Mouse (Mus musculus) heart, embryonic 12.5 days (tissue): Measurements from ENCODE around the gene Lrrc8a. TPM values are rescaled to one million over a fixed set of nuclear protein-coding genes. Genes with fewer than 3 reads are reported as not detected.

Experiments
- ATAC-seq: fragments of 200-750 bp; cut with Nextera tagmentation; 2 replicates; pipeline ENCODE4 v1.8.0; 2017; ENCODE audit warnings: moderate TSS enrichment, moderate library complexity; ENCODE audit not compliant: insufficient number of reproducible peaks, low FRiP score
- H3K27ac ChIP-seq: fragments of 300-500 bp; sonication (generic); 2 replicates; pipeline ENCODE4 v1.5.1; 2016; ENCODE audit warnings: mild to moderate bottlenecking, moderate library complexity; ENCODE audit not compliant: poor library complexity, severe bottlenecking
- H3K27me3 ChIP-seq: fragments of 300-500 bp; sonication (generic); replicated peaks from 2 replicates; pipeline ENCODE4 v1.6.1; 2016; ENCODE audit warnings: mild to moderate bottlenecking, moderate library complexity
- H3K36me3 ChIP-seq: fragments of 300-500 bp; sonication (generic); 2 replicates; pipeline ENCODE4 v1.6.1; 2016; ENCODE audit warnings: mild to moderate bottlenecking, moderate library complexity
- H3K4me1 ChIP-seq: fragments of 300-500 bp; sonication (generic); replicated peaks from 2 replicates; pipeline ENCODE4 v1.6.1; 2016; ENCODE audit warnings: mild to moderate bottlenecking
- H3K4me2 ChIP-seq: fragments of 300-500 bp; sonication (generic); 2 replicates; pipeline ENCODE4 v1.6.1; 2016; ENCODE audit warnings: mild to moderate bottlenecking, moderate library complexity
- H3K4me3 ChIP-seq: fragments of 300-500 bp; sonication (generic); 2 replicates; pipeline ENCODE4 v1.5.1; 2016; ENCODE audit warnings: mild to moderate bottlenecking
- H3K9ac ChIP-seq: fragments of 300-500 bp; sonication (generic); 2 replicates; pipeline ENCODE4 v1.6.1; 2016; ENCODE audit warnings: mild to moderate bottlenecking, moderate library complexity
- H3K9me3 ChIP-seq: fragments of 300-500 bp; sonication (generic); replicated peaks from 2 replicates; pipeline ENCODE4 v1.6.1; 2016; ENCODE audit warnings: mild to moderate bottlenecking, moderate library complexity
- WGBS: fragments of 180-500 bp; shearing (Covaris S2); methylation state at CpG from one replicate; pipeline ENCODE4 v1.1.7; 2016; 5-methylcytosine and 5-hydroxymethylcytosine counted together
- polyA plus RNA-seq: library from polyadenylated mRNA; unstranded; fragments of >200 nt; fragmentation: Nextera tagmentation; extraction: Ambion mirVana; gene quantifications from 2 replicates; pipeline ENCODE4 v1.2.1, GENCODE M21; 2016

The Lrrc8a gene
- polyA plus RNA-seq, 1 experiment from 2014 or later, result 37.7 TPM

- WGBS, result 63% methylated on average over 2 of the region's 2 CpGs
- Histone ChIP-seq H3K4me1 (peaks cover 57% of the 10 kb centered on the region), H3K27ac (peak within 1 kb of the TSS; percentile 90), H3K4me3 (peak within 1 kb of the TSS; percentile 92), H3K4me2 (peak within 1 kb of the TSS; percentile 89), H3K36me3 (peaks cover 49% of the 10 kb centered on the region), H3K9me3 (no peaks in the 10 kb centered on the region), H3K27me3 (no peaks in the 10 kb centered on the region), H3K9ac (peak within 1 kb of the TSS; percentile 97)
- ATAC-seq, result no peak
Observed at GRCm38 (mm10) chr2:30240267-30240666, 2.8 kb downstream of the Lrrc8a start, which contains the start of gene Gm28035. Gene Gm28035 (plus strand): TSS chr2:30240567.

GRCm38 (mm10) chr2:30242509-30242908 lies 5.0 kb downstream of the Lrrc8a start:
- Histone ChIP-seq H3K36me3 (peaks cover 62% of the 10 kb centered on the region), H3K4me2 (no peak overlapping the region), H3K4me3 (no peak overlapping the region), H3K9ac (peak overlapping the region; percentile 46; the same call in 1 of the 2 replicates), H3K9me3 (no peaks in the 10 kb centered on the region), H3K27ac (peak overlapping the region; percentile 79), H3K27me3 (no peaks in the 10 kb centered on the region), H3K4me1 (peaks cover 55% of the 10 kb centered on the region)
- ATAC-seq, result no peak
- WGBS, result 43% methylated on average over 4 of the region's 4 CpGs

- Histone ChIP-seq H3K36me3 (peaks cover 70% of the 10 kb centered on the region), H3K9ac (no peak overlapping the region), H3K4me1 (peaks cover 57% of the 10 kb centered on the region), H3K9me3 (no peaks in the 10 kb centered on the region), H3K27me3 (no peaks in the 10 kb centered on the region), H3K4me3 (no peak overlapping the region), H3K4me2 (no peak overlapping the region), H3K27ac (peak overlapping the region; percentile 79; the same call in 1 of the 2 replicates)
- WGBS, result 95% methylated on average over 4 of the region's 4 CpGs
- no peak for ATAC-seq
Observed at GRCm38 (mm10) chr2:30243391-30243790, 5.9 kb downstream of the Lrrc8a start.

GRCm38 (mm10) chr2:30244595-30245178 lies 7.2 kb downstream of the Lrrc8a start:
- Histone ChIP-seq H3K4me2 (no peak overlapping the region), H3K27ac (no peak overlapping the region), H3K36me3 (peaks cover 83% of the 10 kb centered on the region), H3K4me3 (no peak overlapping the region), H3K9ac (0 out of 2 replicates have a peak overlapping the region, but pooled peaks have one; percentile 11), H3K4me1 (peaks cover 44% of the 10 kb centered on the region), H3K27me3 (no peaks in the 10 kb centered on the region), H3K9me3 (no peaks in the 10 kb centered on the region)
- WGBS, result 74% methylated on average over 7 of the region's 7 CpGs
- no peak for ATAC-seq

GRCm38 (mm10) chr2:30247036-30247435 lies 9.5 kb downstream of the Lrrc8a start:
- 89% methylated on average over 5 of the region's 5 CpGs for WGBS
- peaks cover 78% of the 10 kb centered on the region for H3K36me3 ChIP-seq
- H3K9ac ChIP-seq, result 0 out of 2 replicates have a peak overlapping the region, but pooled peaks have one; percentile 9

GRCm38 (mm10) chr2:30247681-30248080 lies 10.2 kb downstream of the Lrrc8a start:
- H3K4me3 ChIP-seq, result no peak overlapping the region
- H3K9ac ChIP-seq, result 0 out of 2 replicates have a peak overlapping the region, but pooled peaks have one; percentile 16
- no peak overlapping the region for H3K27ac ChIP-seq
- H3K4me2 ChIP-seq, result no peak overlapping the region
- peaks cover 74% of the 10 kb centered on the region for H3K36me3 ChIP-seq
- peaks cover 37% of the 10 kb centered on the region for H3K4me1 ChIP-seq
- H3K27me3 ChIP-seq, result no peaks in the 10 kb centered on the region
- 79% methylated on average over 4 of the region's 4 CpGs for WGBS
- H3K9me3 ChIP-seq, result no peaks in the 10 kb centered on the region
- no peak for ATAC-seq

More at GRCm38 (mm10) chr2:30247036-30247435, 9.5 kb downstream of the Lrrc8a start:
- Histone ChIP-seq H3K4me2 (no peak overlapping the region), H3K4me1 (peaks cover 37% of the 10 kb centered on the region), H3K9me3 (no peaks in the 10 kb centered on the region), H3K27ac (no peak overlapping the region), H3K27me3 (no peaks in the 10 kb centered on the region), H3K4me3 (no peak overlapping the region)
- ATAC-seq, result no peak

GRCm38 (mm10) chr2:30249182-30249581 lies 11.7 kb downstream of the Lrrc8a start:
- Histone ChIP-seq H3K27ac (no peak overlapping the region), H3K4me1 (peaks cover 34% of the 10 kb centered on the region), H3K27me3 (no peaks in the 10 kb centered on the region), H3K4me2 (no peak overlapping the region), H3K9ac (no peak overlapping the region), H3K4me3 (no peak overlapping the region), H3K36me3 (peaks cover 71% of the 10 kb centered on the region), H3K9me3 (no peaks in the 10 kb centered on the region)
- 94% methylated on average over 3 of the region's 3 CpGs for WGBS
- ATAC-seq, result no peak

- peaks cover 29% of the 10 kb centered on the region for H3K4me1 ChIP-seq
- WGBS, result 86% methylated on average over 10 of the region's 10 CpGs
- no peaks in the 10 kb centered on the region for H3K27me3 ChIP-seq
- H3K9me3 ChIP-seq, result no peaks in the 10 kb centered on the region
- H3K4me2 ChIP-seq, result no peak overlapping the region
- H3K27ac ChIP-seq, result peak overlapping the region; percentile 52; the same call in 1 of the 2 replicates
- H3K4me3 ChIP-seq, result no peak overlapping the region
- peak overlapping the region; percentile 23; the same call in 1 of the 2 replicates for H3K9ac ChIP-seq
- peaks cover 73% of the 10 kb centered on the region for H3K36me3 ChIP-seq
- no peak for ATAC-seq
Observed at GRCm38 (mm10) chr2:30250166-30251128, 12.9 kb downstream of the Lrrc8a start.

- H3K36me3 ChIP-seq, result peaks cover 76% of the 10 kb centered on the region
- H3K9ac ChIP-seq, result no peak overlapping the region
- WGBS, result 54% methylated on average over 5 of the region's 5 CpGs
- H3K9me3 ChIP-seq, result no peaks in the 10 kb centered on the region
- no peak overlapping the region for H3K4me2 ChIP-seq
- ATAC-seq, result peak; percentile 63; the same call in 1 of the 2 replicates
- H3K4me1 ChIP-seq, result peaks cover 29% of the 10 kb centered on the region
- no peaks in the 10 kb centered on the region for H3K27me3 ChIP-seq
- H3K4me3 ChIP-seq, result no peak overlapping the region
- H3K27ac ChIP-seq, result peak overlapping the region; percentile 52
Observed at GRCm38 (mm10) chr2:30251417-30252104, 14.0 kb downstream of the Lrrc8a start.

GRCm38 (mm10) chr2:30252521-30252920 lies 15.0 kb downstream of the Lrrc8a start:
- no peaks in the 10 kb centered on the region for H3K9me3 ChIP-seq
- peaks cover 29% of the 10 kb centered on the region for H3K4me1 ChIP-seq
- 0 out of 2 replicates have a peak overlapping the region, but pooled peaks have one; percentile 28 for H3K9ac ChIP-seq
- peak overlapping the region; percentile 52; the same call in 1 of the 2 replicates for H3K27ac ChIP-seq
- peaks cover 81% of the 10 kb centered on the region for H3K36me3 ChIP-seq
- WGBS, result 81% methylated on average over 3 of the region's 3 CpGs
- H3K4me3 ChIP-seq, result no peak overlapping the region
- H3K27me3 ChIP-seq, result no peaks in the 10 kb centered on the region
- no peak overlapping the region for H3K4me2 ChIP-seq
- no peak for ATAC-seq
